Mouse (Mus musculus): Measurements from ENCODE around the gene Tekt3.

GRCm38 (mm10) chr11:63143486-63143885 is 82.0 kb downstream of the Tekt3 start:
- TF ChIP-seq CTCF (IDR thresholded peaks at IDR 0.05; ENCODE audit: borderline replicate concordance, insufficient read depth, low read depth, low read length), result no peak
- TF ChIP-seq POLR2A (IDR thresholded peaks at IDR 0.05; ENCODE audit: borderline replicate concordance, insufficient read depth, low read length), result no peak

Data from cerebellum, adult 2 months (tissue).